Mouse (Mus musculus): ENCODE measurements around the gene Npff. TPM values are rescaled to one million over a fixed set of nuclear protein-coding genes. Genes with fewer than 3 reads are reported as not detected.
A peak's percentile ranks its signal among the peaks of the same experiment; 100 is the strongest.

The Npff gene
- polyA plus RNA-seq (2015; fragmentation: Nextera tagmentation; extraction: Ambion mirVana) = 1.1 and 1.3 TPM in 2 replicates

GRCm38 (mm10) chr15:102524892-102525485 is at the start of gene Npff:
Gene Npff, minus strand, starts transcription at chr15:102524942.
- Histone ChIP-seq H3K4me3 (ENCODE audit: low read depth, low read length) (no peak within 1 kb of the TSS), H3K4me2 (replicated peaks; ENCODE audit: low read depth) (no peak within 1 kb of the TSS), H3K9ac (ENCODE audit: low read length) (no peak within 1 kb of the TSS), H3K27ac (replicated peaks) (no peak within 1 kb of the TSS), H3K36me3 (ENCODE audit: control insufficient read depth, insufficient read depth, low read length) (peaks cover 13% of the 10 kb centered on the region; the same call in 1 of the 2 replicates), H3K4me1 (replicated peaks; ENCODE audit: control insufficient read depth, insufficient read depth) (no peaks in the 10 kb centered on the region), H3K9me3 (ENCODE audit: control insufficient read depth, low read length) (no peaks in the 10 kb centered on the region), H3K27me3 (ENCODE audit: control insufficient read depth, insufficient read depth, low read length) (no peaks in the 10 kb centered on the region)
- ATAC-seq (ENCODE audit: low FRiP score, low TSS enrichment) (peak; percentile 50; the same call in 1 of the 2 replicates), DNase-seq (ENCODE audit: low spot score) (peak; percentile 83)
- WGBS = 3% methylated on average over 3 of the region's 3 CpGs
- no peak for TF ChIP-seq EP300 (optimal IDR thresholded peaks at IDR 0.05)
- TF ChIP-seq CTCF (IDR thresholded peaks at IDR 0.05; ENCODE audit: low read depth) = peak; percentile 96

GRCm38 (mm10) chr15:102572081-102572480 is 47.3 kb upstream of the Npff start:
- H3K4me2 ChIP-seq (replicated peaks; ENCODE audit: low read depth) = no peak overlapping the region
- H3K4me3 ChIP-seq (ENCODE audit: low read depth, low read length) = no peak overlapping the region
- H3K4me1 ChIP-seq (replicated peaks; ENCODE audit: control insufficient read depth, insufficient read depth) = no peaks in the 10 kb centered on the region
- TF ChIP-seq EP300 (optimal IDR thresholded peaks at IDR 0.05) (no peak), CTCF (IDR thresholded peaks at IDR 0.05; ENCODE audit: low read depth) (no peak)
- H3K36me3 ChIP-seq (ENCODE audit: control insufficient read depth, insufficient read depth, low read length) = no peaks in the 10 kb centered on the region
- ATAC-seq (ENCODE audit: low FRiP score, low TSS enrichment) (peak; percentile 91), DNase-seq (ENCODE audit: low spot score) (peak; percentile 37)
- no peaks in the 10 kb centered on the region for H3K9me3 ChIP-seq (ENCODE audit: control insufficient read depth, low read length)
- H3K9ac ChIP-seq (ENCODE audit: low read length) = no peak overlapping the region
- no peaks in the 10 kb centered on the region for H3K27me3 ChIP-seq (ENCODE audit: control insufficient read depth, insufficient read depth, low read length)
- peak overlapping the region; percentile 63; the same call in 1 of the 2 replicates for H3K27ac ChIP-seq (replicated peaks)
- 35% methylated on average over 3 of the region's 3 CpGs for WGBS

- WGBS = 71% methylated on average over 2 of the region's 2 CpGs
- no peaks in the 10 kb centered on the region for H3K4me1 ChIP-seq (replicated peaks; ENCODE audit: control insufficient read depth, insufficient read depth)
- H3K36me3 ChIP-seq (ENCODE audit: control insufficient read depth, insufficient read depth, low read length) = 0 out of 2 replicates have a peak, but pooled peaks cover 2% of the 10 kb centered on the region
- H3K9ac ChIP-seq (ENCODE audit: low read length) = no peak overlapping the region
- no peaks in the 10 kb centered on the region for H3K27me3 ChIP-seq (ENCODE audit: control insufficient read depth, insufficient read depth, low read length)
- H3K4me2 ChIP-seq (replicated peaks; ENCODE audit: low read depth) = no peak overlapping the region
- DNase-seq (ENCODE audit: low spot score) (no peak), ATAC-seq (ENCODE audit: low FRiP score, low TSS enrichment) (no peak)
- H3K4me3 ChIP-seq (ENCODE audit: low read depth, low read length) = no peak overlapping the region
- H3K9me3 ChIP-seq (ENCODE audit: control insufficient read depth, low read length) = no peaks in the 10 kb centered on the region
- no peak for TF ChIP-seq CTCF (IDR thresholded peaks at IDR 0.05; ENCODE audit: low read depth)
- TF ChIP-seq EP300 (optimal IDR thresholded peaks at IDR 0.05) = no peak
- H3K27ac ChIP-seq (replicated peaks) = no peak overlapping the region
Measured at GRCm38 (mm10) chr15:102567849-102568248, 43.1 kb upstream of the Npff start.

- no peaks in the 10 kb centered on the region for H3K4me1 ChIP-seq (replicated peaks; ENCODE audit: control insufficient read depth, insufficient read depth)
- ATAC-seq (ENCODE audit: low FRiP score, low TSS enrichment) = no peak
- 84% methylated on average over 5 of the region's 5 CpGs for WGBS
- H3K4me3 ChIP-seq (ENCODE audit: low read depth, low read length) = no peak overlapping the region
- H3K9me3 ChIP-seq (ENCODE audit: control insufficient read depth, low read length) = no peaks in the 10 kb centered on the region
- H3K4me2 ChIP-seq (replicated peaks; ENCODE audit: low read depth) = no peak overlapping the region
- 0 out of 2 replicates have a peak, but pooled peaks cover 7% of the 10 kb centered on the region for H3K36me3 ChIP-seq (ENCODE audit: control insufficient read depth, insufficient read depth, low read length)
- DNase-seq (ENCODE audit: low spot score) = no peak
- no peaks in the 10 kb centered on the region for H3K27me3 ChIP-seq (ENCODE audit: control insufficient read depth, insufficient read depth, low read length)
- H3K27ac ChIP-seq (replicated peaks) = no peak overlapping the region
- no peak for TF ChIP-seq CTCF (IDR thresholded peaks at IDR 0.05; ENCODE audit: low read depth)
- no peak overlapping the region for H3K9ac ChIP-seq (ENCODE audit: low read length)
Measured at GRCm38 (mm10) chr15:102563681-102564080, 38.9 kb upstream of the Npff start.

- ATAC-seq (ENCODE audit: low FRiP score, low TSS enrichment) (no peak), DNase-seq (ENCODE audit: low spot score) (no peak)
- no peak overlapping the region for H3K4me2 ChIP-seq (replicated peaks; ENCODE audit: low read depth)
- WGBS = 78% methylated on average over 3 of the region's 3 CpGs
- H3K4me1 ChIP-seq (replicated peaks; ENCODE audit: control insufficient read depth, insufficient read depth) = no peaks in the 10 kb centered on the region
- H3K4me3 ChIP-seq (ENCODE audit: low read depth, low read length) = no peak overlapping the region
- no peak overlapping the region for H3K9ac ChIP-seq (ENCODE audit: low read length)
- 0 out of 2 replicates have a peak, but pooled peaks cover 7% of the 10 kb centered on the region for H3K36me3 ChIP-seq (ENCODE audit: control insufficient read depth, insufficient read depth, low read length)
- H3K27me3 ChIP-seq (ENCODE audit: control insufficient read depth, insufficient read depth, low read length) = no peaks in the 10 kb centered on the region
- no peaks in the 10 kb centered on the region for H3K9me3 ChIP-seq (ENCODE audit: control insufficient read depth, low read length)
- TF ChIP-seq CTCF (IDR thresholded peaks at IDR 0.05; ENCODE audit: low read depth) (no peak), EP300 (optimal IDR thresholded peaks at IDR 0.05) (no peak)
- no peak overlapping the region for H3K27ac ChIP-seq (replicated peaks)
Measured at GRCm38 (mm10) chr15:102563061-102563460, 38.3 kb upstream of the Npff start.

- no peak overlapping the region for H3K9ac ChIP-seq (ENCODE audit: low read length)
- no peaks in the 10 kb centered on the region for H3K4me1 ChIP-seq (replicated peaks; ENCODE audit: control insufficient read depth, insufficient read depth)
- WGBS = 80% methylated on average over 1 of the region's 1 CpGs
- ATAC-seq (ENCODE audit: low FRiP score, low TSS enrichment) = no peak
- no peaks in the 10 kb centered on the region for H3K27me3 ChIP-seq (ENCODE audit: control insufficient read depth, insufficient read depth, low read length)
- TF ChIP-seq EP300 (optimal IDR thresholded peaks at IDR 0.05) (no peak), CTCF (IDR thresholded peaks at IDR 0.05; ENCODE audit: low read depth) (no peak)
- no peak for DNase-seq (ENCODE audit: low spot score)
- H3K4me2 ChIP-seq (replicated peaks; ENCODE audit: low read depth) = no peak overlapping the region
- H3K36me3 ChIP-seq (ENCODE audit: control insufficient read depth, insufficient read depth, low read length) = 0 out of 2 replicates have a peak, but pooled peaks cover 7% of the 10 kb centered on the region
- no peak overlapping the region for H3K4me3 ChIP-seq (ENCODE audit: low read depth, low read length)
- no peaks in the 10 kb centered on the region for H3K9me3 ChIP-seq (ENCODE audit: control insufficient read depth, low read length)
- H3K27ac ChIP-seq (replicated peaks) = no peak overlapping the region
Measured at GRCm38 (mm10) chr15:102562491-102562890, 37.7 kb upstream of the Npff start.

Data from stomach, postnatal 0 days (tissue).